Mouse (Mus musculus) cerebellum, adult 2 months (tissue): Measurements from ENCODE around the gene Ripor1.

Experiments used
- CTCF ChIP-seq: fragments of 200-500 bp; IDR thresholded peaks from 2 replicates; pipeline ENCODE4 v1.5.1; 2011; ENCODE audit warnings: low read depth, mild to moderate bottlenecking, control low read depth, low read length, moderate library complexity, borderline replicate concordance; ENCODE audit not compliant: insufficient read depth
- POLR2A ChIP-seq: fragments of 200-500 bp; IDR thresholded peaks from 2 replicates; pipeline ENCODE4 v1.6.1; 2011; ENCODE audit warnings: low read length, control low read depth, borderline replicate concordance; ENCODE audit not compliant: insufficient read depth

DNA sequence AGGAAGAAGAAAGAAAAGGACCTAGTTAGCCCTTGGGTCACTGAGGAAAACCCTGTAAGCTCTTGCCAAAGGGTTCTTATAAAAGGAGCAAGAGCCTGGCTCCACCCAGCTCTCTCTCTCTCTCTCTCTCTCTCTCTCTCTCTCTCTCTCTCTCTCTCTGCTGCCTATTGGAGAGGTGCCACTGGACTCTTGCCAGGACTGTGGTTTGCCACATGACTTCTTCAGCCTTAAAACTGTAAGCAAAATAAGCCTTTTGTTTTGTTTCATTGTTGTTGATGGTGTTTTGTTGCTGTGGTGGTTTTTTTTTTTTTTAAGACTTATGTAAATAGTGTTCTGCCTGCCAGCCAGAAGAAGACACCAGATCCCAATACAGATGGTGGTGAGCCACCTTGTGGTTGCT is 31.6 kb upstream of the Ripor1 start:
- TF ChIP-seq CTCF (no peak), POLR2A (no peak)
